Mouse (Mus musculus) layer of hippocampus, adult 18-20 months (tissue): Measurements from ENCODE around the gene Gpc5. TPM values are rescaled to one million over a fixed set of nuclear protein-coding genes. Genes with fewer than 3 reads are reported as not detected.

ENCODE experiments used
- DNase-seq, 2 experiments: peaks; one replicate each; pipeline ENCODE4 v3.0.0; 2022; ENCODE audit warnings: low spot score in 2 of 2
- total RNA-seq, 2 experiments: library from RNA; stranded (reverse); gene quantifications; 2 replicates each; pipeline ENCODE4 v1.2.3; 2021

Gene Gpc5
- total RNA-seq, 2 experiments from 2014 or later, result 35.6 to 36.1 TPM

GRCm38 (mm10) chr14:115106326-115106725, 14.3 kb downstream of the Gpc5 start:
- DNase-seq, result no peak

DNA sequence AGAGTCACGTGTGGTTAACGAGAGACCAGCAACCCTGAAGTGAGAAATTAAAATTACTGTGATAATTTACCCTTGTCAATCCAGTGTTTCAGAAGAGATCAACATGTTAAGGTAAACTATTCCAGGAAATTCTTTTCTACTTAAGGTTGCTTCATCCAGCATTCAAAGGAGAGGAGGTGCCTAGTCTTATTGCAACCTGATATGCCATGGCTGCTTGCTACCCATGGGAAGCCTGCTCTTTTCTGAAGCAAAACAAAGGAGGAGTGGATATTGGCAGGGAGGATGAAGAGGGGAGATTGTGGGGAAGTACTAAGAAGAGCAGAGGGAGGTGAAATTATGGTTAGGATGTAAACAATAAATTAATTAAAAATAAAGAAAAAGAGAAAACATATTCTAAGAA, 15.5 kb downstream of the Gpc5 start:
- DNase-seq, result no peak

- no peak for DNase-seq
These were observed 26.6 kb downstream of the Gpc5 start for GRCm38 (mm10) chr14:115118626-115119025.

GRCm38 (mm10) chr14:115148821-115149220, 56.8 kb downstream of the Gpc5 start:
- no peak for DNase-seq

DNA sequence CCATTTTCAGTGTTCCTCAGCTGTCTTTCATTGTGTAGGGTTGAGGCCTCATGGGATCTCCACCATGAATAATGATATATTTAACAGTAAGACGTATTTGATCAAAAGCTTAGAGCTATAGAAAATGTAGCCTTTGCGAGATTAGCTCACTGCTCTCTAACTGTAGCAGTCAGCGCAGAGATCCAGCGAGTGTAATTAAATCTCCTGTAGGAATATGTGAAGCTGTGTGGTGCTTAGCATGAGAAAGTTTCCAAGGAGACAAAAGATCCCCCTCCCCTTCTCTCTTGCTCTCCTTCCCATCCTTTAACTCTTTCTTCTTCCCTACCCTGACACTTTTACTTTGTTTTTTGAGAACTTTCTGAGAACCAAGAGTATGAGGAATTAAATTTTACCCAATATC, 64.6 kb downstream of the Gpc5 start:
- DNase-seq, result no peak

DNA sequence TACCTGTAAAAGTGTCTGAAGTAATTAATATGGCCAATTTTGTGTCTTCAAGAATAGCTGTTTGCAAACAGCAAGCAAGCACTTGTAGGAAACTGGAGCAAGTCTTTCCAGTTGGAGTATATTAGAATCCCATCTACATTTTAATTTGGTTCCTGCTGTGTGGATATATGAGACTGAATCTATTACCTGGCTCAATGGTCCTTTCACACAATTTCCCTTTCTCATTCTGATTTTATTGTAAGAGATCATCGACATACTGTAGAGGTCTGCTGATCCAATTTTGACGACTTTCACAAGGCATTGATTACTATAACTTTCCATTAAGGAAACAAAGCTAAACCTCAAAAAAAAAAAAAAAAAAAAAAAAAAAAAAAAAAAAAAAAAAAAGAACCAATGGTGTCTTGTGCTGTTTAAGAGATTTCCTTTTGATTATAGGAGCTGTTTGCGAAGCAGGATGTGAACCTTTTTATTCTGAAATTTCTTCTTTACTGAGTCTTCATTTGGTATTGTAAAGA, 85.4 kb downstream of the Gpc5 start:
- DNase-seq, result no peak

- DNase-seq, result no peak
These were observed 87.9 kb downstream of the Gpc5 start for GRCm38 (mm10) chr14:115179925-115180324.

GRCm38 (mm10) chr14:115188256-115188655, 96.2 kb downstream of the Gpc5 start:
- no peak for DNase-seq

- DNase-seq, result no peak
These were observed 136.1 kb downstream of the Gpc5 start for GRCm38 (mm10) chr14:115228075-115228474.

DNA sequence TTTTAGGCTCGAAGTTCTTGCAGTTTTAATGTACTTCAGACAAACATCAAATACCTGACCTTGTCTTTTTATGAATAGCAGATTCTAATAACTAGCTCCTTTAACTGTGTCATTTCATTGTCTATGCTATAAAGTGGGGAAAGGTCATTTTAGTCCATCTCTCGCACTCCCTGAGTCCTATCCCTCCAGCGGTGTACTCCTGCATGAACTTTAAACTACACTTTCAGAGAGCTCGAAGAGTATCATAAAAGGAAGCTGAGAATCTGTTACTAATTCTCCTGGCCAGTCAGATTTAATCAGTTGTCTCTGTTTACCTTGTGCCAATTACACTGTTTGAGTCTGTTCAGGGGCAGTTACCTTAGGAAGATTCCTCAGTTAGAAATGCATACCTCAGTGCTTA, 144.4 kb downstream of the Gpc5 start:
- DNase-seq, result no peak

GRCm38 (mm10) chr14:115240621-115241373, 148.8 kb downstream of the Gpc5 start:
- DNase-seq, result no peak

- DNase-seq, result no peak
These were observed 158.5 kb downstream of the Gpc5 start for GRCm38 (mm10) chr14:115250537-115250936.

- no peak for DNase-seq
These were observed 159.8 kb downstream of the Gpc5 start for GRCm38 (mm10) chr14:115251791-115252190.

GRCm38 (mm10) chr14:115253155-115253554, 161.1 kb downstream of the Gpc5 start:
- no peak for DNase-seq

- DNase-seq, result no peak
These were observed 161.7 kb downstream of the Gpc5 start for GRCm38 (mm10) chr14:115253685-115254084.

- DNase-seq, result no peak
These were observed 177.8 kb downstream of the Gpc5 start for GRCm38 (mm10) chr14:115269703-115270402.

DNA sequence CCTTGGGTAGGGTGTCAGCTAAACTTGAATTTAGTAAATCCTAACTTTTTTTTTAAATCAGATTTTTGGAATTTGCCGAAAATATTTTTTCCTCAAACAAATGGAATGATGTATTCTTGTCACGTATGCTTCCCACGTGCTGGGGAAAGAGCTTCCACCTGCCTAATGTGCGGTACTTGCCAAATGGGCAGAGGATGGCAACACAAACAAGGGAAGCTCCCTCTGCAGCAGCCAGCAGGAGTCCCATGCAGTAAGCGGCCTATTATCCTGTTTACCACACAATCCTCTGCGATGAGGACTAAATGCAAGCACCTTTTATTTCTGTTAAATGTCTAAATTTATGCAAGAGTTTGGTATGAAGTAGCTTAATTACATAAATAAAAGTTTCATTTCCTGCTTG, 178.4 kb downstream of the Gpc5 start:
- no peak for DNase-seq

DNA sequence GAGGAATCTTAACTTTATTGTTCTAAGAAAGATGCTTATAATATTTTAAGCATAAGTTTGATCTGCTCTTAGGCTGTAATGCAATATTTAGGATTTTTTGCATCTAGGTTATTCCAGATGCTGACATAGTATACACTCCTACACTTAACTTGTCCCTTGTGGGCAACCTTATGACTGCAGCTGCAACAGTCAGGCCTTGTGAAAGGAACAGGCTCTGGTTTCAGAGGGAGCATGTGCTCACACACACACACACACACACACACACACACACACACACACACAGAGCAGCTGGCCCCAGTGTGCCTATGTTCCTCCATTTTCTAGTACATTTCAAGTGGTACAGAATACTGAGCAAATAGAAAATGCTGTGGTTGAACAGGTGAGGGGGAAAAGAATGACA, 190.8 kb downstream of the Gpc5 start:
- DNase-seq, result no peak

- no peak for DNase-seq
These were observed 232.2 kb downstream of the Gpc5 start for GRCm38 (mm10) chr14:115324247-115324646.

GRCm38 (mm10) chr14:115326426-115326825, 234.4 kb downstream of the Gpc5 start:
- no peak for DNase-seq

- no peak for DNase-seq
These were observed 247.1 kb downstream of the Gpc5 start for GRCm38 (mm10) chr14:115339084-115339483.

GRCm38 (mm10) chr14:115342597-115342996, 250.6 kb downstream of the Gpc5 start:
- DNase-seq, result no peak

GRCm38 (mm10) chr14:115349448-115349847, 257.4 kb downstream of the Gpc5 start:
- no peak for DNase-seq
